Mouse (Mus musculus) monocyte, adult 2 months (primary cell): ENCODE measurements around the gene Unc13a.
A peak's percentile ranks its signal among the peaks of the same experiment; 100 is the strongest.

Experiments
- DNase-seq, 2 experiments: peaks; one replicate each; pipeline ENCODE4 v3.0.0; 2022; ENCODE audit warnings: low spot score in 2 of 2, low read depth in 1 of 2

The Unc13a gene

GRCm38 (mm10) chr8:71591471-71592373 lies 79.8 kb downstream of the Unc13a start, which contains the start of gene Pgls:
TSS of gene Pgls (plus strand) at chr8:71592176.
- peak; percentile 60 to 87 for DNase-seq

- no peak for DNase-seq
Observed at GRCm38 (mm10) chr8:71591017-71591416, 80.5 kb downstream of the Unc13a start.

GRCm38 (mm10) chr8:71588762-71589161 lies 82.8 kb downstream of the Unc13a start:
- DNase-seq = no peak

- no peak for DNase-seq
Observed at GRCm38 (mm10) chr8:71586891-71587290, 84.7 kb downstream of the Unc13a start.

GRCm38 (mm10) chr8:71580201-71580600 lies 91.4 kb downstream of the Unc13a start:
- DNase-seq = no peak

- DNase-seq = no peak
Observed at GRCm38 (mm10) chr8:71579476-71579875, 92.1 kb downstream of the Unc13a start.

- no peak for DNase-seq
Observed at GRCm38 (mm10) chr8:71579009-71579408, 92.5 kb downstream of the Unc13a start.

GRCm38 (mm10) chr8:71577856-71578387 lies 93.6 kb downstream of the Unc13a start:
- no peak for DNase-seq

- no peak for DNase-seq
Observed at GRCm38 (mm10) chr8:71575020-71575419, 96.5 kb downstream of the Unc13a start.

GRCm38 (mm10) chr8:71574426-71574825 lies 97.1 kb downstream of the Unc13a start:
- DNase-seq = no peak
